19 mouse cellular contexts compared by ENCODE assay signal in the genomic region with DNA sequence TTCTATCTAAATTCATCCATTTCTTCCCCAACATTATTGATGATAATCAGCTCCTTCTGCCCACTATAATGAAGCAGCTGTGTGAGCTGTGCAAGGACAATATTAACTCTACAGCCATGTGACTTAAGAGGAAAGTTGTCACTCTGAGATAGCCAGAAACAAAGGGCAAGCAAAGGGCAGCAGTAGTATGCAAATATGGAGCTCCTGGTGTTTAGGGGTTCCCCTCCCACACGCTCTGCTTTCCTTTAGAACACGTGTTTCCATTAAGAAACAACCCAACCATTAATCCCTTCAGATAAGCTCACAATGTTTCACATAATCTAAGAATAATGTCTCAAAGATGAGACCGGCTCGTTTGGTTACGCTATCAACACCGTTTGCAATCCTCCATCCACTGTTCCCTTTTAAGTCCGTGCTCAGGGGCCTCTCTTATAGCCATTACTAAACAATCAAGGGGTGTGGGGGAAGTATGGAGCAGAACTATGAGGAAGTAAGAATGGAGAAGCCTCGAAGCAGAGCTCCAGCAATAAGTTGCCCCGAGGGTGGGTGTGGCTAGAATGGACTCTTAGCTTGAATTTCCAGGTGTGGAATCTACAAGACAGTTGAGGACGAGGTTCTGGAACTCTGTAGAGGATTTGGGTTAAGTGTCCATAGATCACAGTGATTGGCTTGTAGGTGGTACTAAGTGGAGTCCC. TPM values are rescaled to one million over a fixed set of nuclear protein-coding genes. Genes with fewer than 3 reads are reported as not detected.
A peak's percentile ranks its signal among the peaks of the same experiment; 100 is the strongest.
DNase-seq lines count a peak whose midpoint lies in the region; ATAC-seq and TF ChIP-seq lines count a peak whose summit lies in the region.
"Had no signal": no experiment of that assay in that cellular context is flagged by ENCODE, and none has a peak within 500 bp of the region (broad histone marks: within the 10 kb centered on the region; RNA-seq: fewer than 3 reads in every experiment).

No protein-coding gene starts in this region.

- H3K4me1 ChIP-seq in midbrain, embryonic 10.5 days: peaks cover 42% of the 10 kb centered on the region
- H3K4me1 ChIP-seq in midbrain, embryonic 11.5 days (ENCODE audit: control insufficient read depth, insufficient read depth, low read length): peaks cover 15% of the 10 kb centered on the region; the same call in 1 of the 2 replicates
- peaks cover 15% of the 10 kb centered on the region for H3K4me1 ChIP-seq in bone marrow macrophage, adult 2 months (ENCODE audit: control insufficient read depth, insufficient read depth, low read length)

- DNase-seq in midbrain, embryonic 10.5 days (ENCODE audit: low spot score): no peak
- DNase-seq in midbrain, embryonic 11.5 days (ENCODE audit: low spot score, missing footprints): no peak
- no peak for DNase-seq in layer of hippocampus, postnatal 10 days (ENCODE audit: low spot score in 2 of 2)
- DNase-seq in frontal cortex, postnatal 36 days (ENCODE audit: low spot score in 2 of 2): no peak
- DNase-seq: adrenal gland, postnatal 10 days; kidney, adult 9 months; lung, postnatal 4 days; right cerebral cortex, adult 18-20 months had no signal

- H3K4me3 ChIP-seq in midbrain, embryonic 10.5 days: no peak overlapping the region
- no peak overlapping the region for H3K4me3 ChIP-seq in midbrain, embryonic 11.5 days (ENCODE audit: low read depth, low read length)
- no peak overlapping the region for H3K4me3 ChIP-seq in bone marrow macrophage, adult 2 months (ENCODE audit: insufficient read depth, low read length)
- H3K4me3 ChIP-seq: forebrain, embryonic 13.5 days had no signal

- no peak overlapping the region for H3K4me2 ChIP-seq in midbrain, embryonic 11.5 days
- H3K4me2 ChIP-seq: forebrain, embryonic 13.5 days; heart, embryonic 11.5 days; liver, embryonic 11.5 days had no signal

- no peaks in the 10 kb centered on the region for H3K36me3 ChIP-seq in midbrain, embryonic 10.5 days
- no peaks in the 10 kb centered on the region for H3K36me3 ChIP-seq in midbrain, embryonic 11.5 days (ENCODE audit: control insufficient read depth, insufficient read depth, low read length)

- H3K27ac ChIP-seq in midbrain, embryonic 10.5 days (replicated peaks): peak overlapping the region; percentile 75
- H3K27ac ChIP-seq in midbrain, embryonic 11.5 days (ENCODE audit: low read depth, low read length): no peak overlapping the region
- H3K27ac ChIP-seq in bone marrow macrophage, adult 2 months (ENCODE audit: insufficient read depth, low read depth, low read length): peak overlapping the region; percentile 63

- ATAC-seq in midbrain, embryonic 11.5 days (ENCODE audit: low FRiP score): no peak
- ATAC-seq in megakaryocyte, adult 5-6 weeks (ENCODE audit: poor library complexity, severe bottlenecking): peak; percentile 99
- ATAC-seq in erythroid progenitor cell, adult 5-6 weeks (replicated peaks; ENCODE audit: low FRiP score, poor library complexity, severe bottlenecking): no peak

- H3K9ac ChIP-seq in midbrain, embryonic 11.5 days (ENCODE audit: low read length): no peak overlapping the region
- H3K9ac ChIP-seq: forebrain, embryonic 13.5 days had no signal

- whole genome bisulfite sequencing in midbrain, embryonic 10.5 days: 61% methylated on average over 10 of the region's 10 CpGs
- WGBS in midbrain, embryonic 11.5 days: 53% methylated on average over 10 of the region's 10 CpGs

- no peaks in the 10 kb centered on the region for H3K9me3 ChIP-seq in midbrain, embryonic 10.5 days (replicated peaks)
- no peaks in the 10 kb centered on the region for H3K9me3 ChIP-seq in midbrain, embryonic 11.5 days (ENCODE audit: control insufficient read depth, low read length)
- H3K9me3 ChIP-seq: forebrain, embryonic 13.5 days had no signal

- peaks cover 5% of the 10 kb centered on the region; the same call in 1 of the 2 replicates for H3K27me3 ChIP-seq in midbrain, embryonic 10.5 days (ENCODE audit: low read depth, poor library complexity, severe bottlenecking)
- H3K27me3 ChIP-seq in midbrain, embryonic 11.5 days (ENCODE audit: control insufficient read depth, insufficient read depth, low read length): no peaks in the 10 kb centered on the region
- H3K27me3 ChIP-seq: forebrain, embryonic 13.5 days had no signal

- no peak for TF ChIP-seq CTCF in bone marrow macrophage, adult 2 months (IDR thresholded peaks at IDR 0.05; ENCODE audit: low read depth, low read length)

- no peak for TF ChIP-seq POLR2A in bone marrow macrophage, adult 2 months (IDR thresholded peaks at IDR 0.05; ENCODE audit: borderline replicate concordance, low read depth, low read length)

RNA-seq across cellular contexts. Expression of gene Ctla4, which starts 34.6 kb away (rescaled TPM):
- polyA plus RNA-seq in midbrain, embryonic 10.5 days (2016; fragmentation: Nextera tagmentation; extraction: Ambion mirVana): not detected in 2 replicates
- not detected in 2 replicates for polyA plus RNA-seq in midbrain, embryonic 11.5 days (2014; fragmentation: Nextera tagmentation; extraction: Ambion mirVana)
- polyA plus RNA-seq in bone marrow macrophage, adult 2 months (2012; ENCODE audit: insufficient read depth, insufficient read length, missing spikeins): not detected in 2 replicates
- total RNA-seq in megakaryocyte, adult 5-6 weeks (2015): 0.16 TPM in 1 of 2 replicates, not detected in the other
- total RNA-seq in megakaryocyte, adult 5-6 weeks (2017): 0.44 and 0.65 TPM in 2 replicates
- not detected for total RNA-seq in layer of hippocampus, postnatal 10 days (2021)
- total RNA-seq in erythroid progenitor cell, adult 5-6 weeks (2015; ENCODE audit: low replicate concordance): 5.0 TPM in 1 of 2 replicates, not detected in the other
- 0.76 and 1.3 TPM in 2 replicates for total RNA-seq in erythroid progenitor cell, adult 5-6 weeks (2017; ENCODE audit: low replicate concordance)
- total RNA-seq: gastrocnemius, adult 8-10 months; layer of hippocampus, adult 18-20 months; left cerebral cortex, postnatal 14 days had no signal
- polyA plus RNA-seq: embryonic facial prominence, embryonic 14.5 days; forebrain, embryonic 13.5 days; hindbrain, embryonic 11.5 days; liver, embryonic 11.5 days had no signal
